Mouse (Mus musculus) erythroblast, embryonic 14.5 days (primary cell): Measurements from ENCODE around the gene Rnf208.

ENCODE experiments used
- GATA1 ChIP-seq: IDR thresholded peaks from 2 replicates; pipeline ENCODE4 v1.6.1; 2012; ENCODE audit warnings: low read length, inconsistent platforms, mixed read lengths
- TAL1 ChIP-seq: IDR thresholded peaks from 3 replicates; pipeline ENCODE4 v1.6.1; 2012; ENCODE audit warnings: low read length, inconsistent platforms, mixed read lengths

DNA sequence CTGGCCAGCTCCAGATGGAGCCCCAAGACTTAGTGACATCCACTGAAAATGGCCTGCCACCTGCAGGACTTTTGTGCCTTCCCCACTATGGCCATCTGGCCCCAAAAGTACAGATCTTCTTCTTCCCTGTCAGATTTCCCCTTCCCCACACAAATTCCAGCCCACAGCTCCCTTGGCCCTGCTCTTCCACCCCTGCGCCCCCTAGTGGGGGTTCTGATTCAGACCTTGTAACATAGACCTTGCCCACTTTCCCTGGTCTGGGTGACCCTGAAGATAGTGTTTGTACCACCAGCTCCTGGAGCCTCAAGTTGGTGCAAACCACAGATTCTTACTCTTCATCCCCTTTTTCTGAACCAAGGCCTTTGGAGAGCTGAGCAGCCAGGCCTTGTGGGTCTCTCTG, 50.8 kb downstream of the Rnf208 start:
- TF ChIP-seq GATA1: no peak
- no peak for TF ChIP-seq TAL1
